Comparison of ENCODE assay signal across 21 mouse cellular contexts in genomic region chr15:57593326-57594004, GRCm38 (mm10).
DNase-seq lines count a peak whose midpoint lies in the region; TF ChIP-seq lines count a peak whose summit lies in the region.
"Had no signal": no experiment of that assay in that cellular context is flagged by ENCODE, and none has a peak within 500 bp of the region (broad histone marks: within the 10 kb centered on the region; RNA-seq: fewer than 3 reads in every experiment).

No protein-coding gene starts in this region.

- no peak for TF ChIP-seq CTCF in gastrocnemius, adult 2 months (IDR thresholded peaks at IDR 0.05)

- intact Hi-C loops in gastrocnemius, adult 2 months (cut with DNase I) = no loop called here

- no peak overlapping the region for H3K27ac ChIP-seq in gastrocnemius, adult 2 months
- H3K27ac ChIP-seq: embryonic facial prominence, embryonic 12.5 days; embryonic facial prominence, embryonic 15.5 days; heart, adult 2 months; heart, embryonic 10.5 days; heart, embryonic 13.5 days; hindbrain, embryonic 14.5 days; hindbrain, postnatal 0 days had no signal

- peak; percentile 44 to 47 for DNase-seq in cerebellum, adult 18-20 months
- DNase-seq in cerebellum, postnatal 36 days = no peak
- DNase-seq in cerebellum, adult 9-11 months = peak; percentile 49
- no peak for DNase-seq in cerebellum, adult 11-12 months
- peak; percentile 21 for DNase-seq in gastrocnemius, adult 2 months
- DNase-seq in gastrocnemius, postnatal 25 days = no peak
- DNase-seq in thymus, postnatal 14 days = no peak
- DNase-seq: adrenal gland, postnatal 10 days; adrenal gland, postnatal 36 days; forebrain, postnatal 0 days; gastrocnemius, postnatal 36 days; heart, adult 2 months; heart, postnatal 14 days; heart, postnatal 4 days; kidney, adult 18-20 months had no signal

- no peak overlapping the region for H3K4me3 ChIP-seq in gastrocnemius, adult 2 months
- H3K4me3 ChIP-seq: embryonic facial prominence, embryonic 12.5 days; embryonic facial prominence, embryonic 15.5 days; heart, adult 2 months; heart, embryonic 10.5 days; heart, embryonic 13.5 days had no signal

Comparison
In these comparisons a context has a peak if more than half of its experiments do, and no peak if none do; other contexts are left out.
1. DNase-seq: peak in cerebellum, adult 18-20 months (2 of 2), cerebellum, adult 9-11 months (single experiment) and gastrocnemius, adult 2 months (single experiment); none in cerebellum, postnatal 36 days (0 of 2), cerebellum, adult 11-12 months (single experiment), gastrocnemius, postnatal 25 days (single experiment) and thymus, postnatal 14 days (single experiment).